Mouse (Mus musculus): Measurements from ENCODE around the gene Ddhd1. TPM values are rescaled to one million over a fixed set of nuclear protein-coding genes. Genes with fewer than 3 reads are reported as not detected.

The Ddhd1 gene
- total RNA-seq, 2 experiments from 2014 or later: 75.8 to 81.0 TPM

Small RNAs within 50 kb of the gene (microRNA-seq; reads per million reads assigned to microRNA genes)
- 1.5 to 3.8 reads per million in 2 experiments for gene Mir5131

Other genes starting within 250 kb of the Ddhd1 start
- gene Fermt2, start 128.0 kb downstream of the Ddhd1 start, total RNA-seq (2021): 100 to 1,000 TPM in 1 of 2 experiments, 10 to 100 TPM in 1; 88.1 to 109 TPM

Measured in left cerebral cortex, adult 18-20 months (tissue).